Mouse (Mus musculus): ENCODE measurements at regions not wholly inside any gene's neighbourhood (a gene's known extent, or its start where the extent isn't known, plus 50 kb on each side); places are given as distances from the start of the nearest gene placed in this dataset.

GRCm38 (mm10) chr13:38281712-38282111 is 63.2 kb upstream of the Bmp6 start:
- no peak for DNase-seq (ENCODE audit: low spot score in 2 of 2)

GRCm38 (mm10) chr13:38287960-38288359 is 56.9 kb upstream of the Bmp6 start:
- no peak for DNase-seq (ENCODE audit: low spot score in 2 of 2)

GRCm38 (mm10) chr13:38288572-38289440 is 56.1 kb upstream of the Bmp6 start:
- no peak for DNase-seq (ENCODE audit: low spot score in 2 of 2)

GRCm38 (mm10) chr13:38290287-38290941 is 54.5 kb upstream of the Bmp6 start:
- DNase-seq (ENCODE audit: low spot score in 2 of 2), result peak; percentile 11 to 55

- DNase-seq (ENCODE audit: low spot score in 2 of 2), result no peak
These were observed 53.4 kb upstream of the Bmp6 start for GRCm38 (mm10) chr13:38291487-38291886.
